In the genomic region with DNA sequence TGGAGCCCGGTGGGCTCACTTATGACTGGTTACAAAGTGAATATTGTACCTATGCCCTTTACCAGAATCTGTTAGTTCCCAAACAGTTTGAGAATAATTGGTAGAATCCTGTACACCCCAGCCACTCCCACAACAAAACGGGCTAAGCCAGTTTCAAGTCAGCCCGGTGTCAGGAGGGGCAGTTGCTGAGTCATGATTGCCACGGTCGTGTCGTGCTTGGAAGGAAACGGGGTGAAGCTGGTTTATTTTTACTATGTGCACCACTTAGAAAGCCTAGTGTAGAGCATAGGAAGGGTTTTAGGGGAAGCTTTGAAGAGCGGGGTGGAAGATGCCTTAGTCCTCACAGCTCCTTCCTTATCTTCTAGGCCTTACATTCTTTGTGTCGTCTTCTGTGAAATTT, we compare ENCODE assay signal across 15 mouse cellular contexts. TPM values are rescaled to one million over a fixed set of nuclear protein-coding genes. Genes with fewer than 3 reads are reported as not detected.
DNase-seq lines count a peak whose midpoint lies in the region; ATAC-seq and TF ChIP-seq lines count a peak whose summit lies in the region.
"Had no signal": no experiment of that assay in that cellular context is flagged by ENCODE, and none has a peak within 500 bp of the region (broad histone marks: within the 10 kb centered on the region; RNA-seq: fewer than 3 reads in every experiment).

No protein-coding gene starts in this region.

- no peaks in the 10 kb centered on the region for H3K4me1 ChIP-seq in lung, postnatal 0 days (ENCODE audit: insufficient read depth, low read depth, low read length)
- peaks cover 0 to 10% of the 10 kb centered on the region in 2 experiments; a peak in 2 of 4 replicates for H3K4me1 ChIP-seq in CH12.LX (ENCODE audit: control insufficient read depth in 1 of 2, insufficient read depth in 2 of 2)
- H3K4me1 ChIP-seq in megakaryocyte, embryonic 14.5 days: peaks cover 28% of the 10 kb centered on the region
- no peaks in the 10 kb centered on the region for H3K4me1 ChIP-seq in midbrain, postnatal 0 days (ENCODE audit: insufficient read depth, low read length)
- no peaks in the 10 kb centered on the region for H3K4me1 ChIP-seq in forebrain, embryonic 10.5 days
- H3K4me1 ChIP-seq: forebrain, embryonic 12.5 days; midbrain, embryonic 13.5 days had no signal

- dilution Hi-C loops in CH12.LX (cut with MboI; ENCODE audit: extremely low pct_ligation_motif_present, extremely low pct_unique_long_range_greater_than_20kb, low sequenced_read_pairs): no loop called here

- no peak overlapping the region for H3K4me3 ChIP-seq in lung, postnatal 0 days (ENCODE audit: low read depth, low read length)
- no peak overlapping the region for H3K4me3 ChIP-seq in CH12.LX (replicated peaks in 1 of 3; ENCODE audit: low read depth in 2 of 3, low read length in 2 of 3, poor library complexity in 1 of 3)
- peak overlapping the region; percentile 77 for H3K4me3 ChIP-seq in megakaryocyte, embryonic 14.5 days (replicated peaks)
- no peak overlapping the region for H3K4me3 ChIP-seq in midbrain, postnatal 0 days (ENCODE audit: low read depth, low read length)
- H3K4me3 ChIP-seq in forebrain, embryonic 10.5 days: no peak overlapping the region
- H3K4me3 ChIP-seq: forebrain, embryonic 12.5 days; liver, embryonic 12.5 days; midbrain, embryonic 13.5 days had no signal

- no peak overlapping the region for H3K4me2 ChIP-seq in lung, postnatal 0 days (replicated peaks; ENCODE audit: low read depth, low read length)
- H3K4me2 ChIP-seq in CH12.LX (ENCODE audit: insufficient read depth, low read depth, poor library complexity, severe bottlenecking): no peak overlapping the region
- no peak overlapping the region for H3K4me2 ChIP-seq in midbrain, postnatal 0 days (ENCODE audit: low read depth, low read length, poor library complexity, severe bottlenecking)
- H3K4me2 ChIP-seq: forebrain, embryonic 12.5 days; hindbrain, embryonic 14.5 days; liver, embryonic 12.5 days; midbrain, embryonic 13.5 days had no signal

- DNase-seq in lung, adult 18-20 months: peak; percentile 45 to 58
- DNase-seq in lung, postnatal 0 days (ENCODE audit: low spot score): no peak
- peak; percentile 17 for DNase-seq in CH12.LX (ENCODE audit: extremely low read depth)
- peak; percentile 48 for DNase-seq in ZHBTc4 (ENCODE audit: low read depth, low spot score)
- DNase-seq in midbrain, postnatal 0 days (ENCODE audit: low spot score): no peak
- no peak for DNase-seq in forebrain, embryonic 10.5 days (ENCODE audit: extremely low spot score, low spot score)
- DNase-seq: cerebellum, adult 18-20 months; embryo, embryonic 11 days; kidney, adult 18-20 months had no signal

- no peak for TF ChIP-seq POLR2A in CH12.LX (IDR thresholded peaks at IDR 0.05; ENCODE audit: low read depth, low read length)

- H3K9ac ChIP-seq in lung, postnatal 0 days (replicated peaks; ENCODE audit: low read depth): no peak overlapping the region
- no peak overlapping the region for H3K9ac ChIP-seq in CH12.LX (ENCODE audit: insufficient read depth, low read depth)
- no peak overlapping the region for H3K9ac ChIP-seq in midbrain, postnatal 0 days (replicated peaks; ENCODE audit: low read length, poor library complexity, severe bottlenecking)
- H3K9ac ChIP-seq: forebrain, embryonic 12.5 days; hindbrain, embryonic 14.5 days; liver, embryonic 12.5 days; midbrain, embryonic 13.5 days had no signal

- no peaks in the 10 kb centered on the region for H3K79me2 ChIP-seq in CH12.LX (replicated peaks; ENCODE audit: control insufficient read depth, extremely low read depth, insufficient read depth, poor library complexity, severe bottlenecking)

- no peak for ATAC-seq in lung, postnatal 0 days
- ATAC-seq in erythroblast, adult 5-6 weeks (replicated peaks; ENCODE audit: low FRiP score, poor library complexity, severe bottlenecking): no peak
- no peak for ATAC-seq in midbrain, postnatal 0 days (ENCODE audit: low FRiP score)
- ATAC-seq: liver, embryonic 12.5 days; midbrain, embryonic 13.5 days had no signal

- no peaks in the 10 kb centered on the region for H3K27me3 ChIP-seq in lung, postnatal 0 days (replicated peaks; ENCODE audit: insufficient read depth, low read length)
- H3K27me3 ChIP-seq in CH12.LX (replicated peaks): no peaks in the 10 kb centered on the region
- peaks cover 3% of the 10 kb centered on the region for H3K27me3 ChIP-seq in megakaryocyte, embryonic 14.5 days (replicated peaks)
- H3K27me3 ChIP-seq in midbrain, postnatal 0 days (ENCODE audit: insufficient read depth, low read length): no peaks in the 10 kb centered on the region
- H3K27me3 ChIP-seq in forebrain, embryonic 10.5 days (ENCODE audit: poor library complexity, severe bottlenecking): no peaks in the 10 kb centered on the region
- H3K27me3 ChIP-seq: forebrain, embryonic 12.5 days; liver, embryonic 12.5 days; midbrain, embryonic 13.5 days had no signal

- TF ChIP-seq CTCF in lung, postnatal 0 days (IDR thresholded peaks at IDR 0.05): no peak
- TF ChIP-seq CTCF in CH12.LX (conservative IDR thresholded peaks at IDR 0.05 in 1 of 2, IDR thresholded peaks at IDR 0.05 in 1 of 2; ENCODE audit: low read depth in 2 of 2, low read length in 2 of 2): no peak
- no peak for TF ChIP-seq CTCF in midbrain, postnatal 0 days (IDR thresholded peaks at IDR 0.05)

- no peak overlapping the region for H3K27ac ChIP-seq in lung, postnatal 0 days (ENCODE audit: low read length)
- H3K27ac ChIP-seq in CH12.LX (ENCODE audit: insufficient read depth, low read depth): no peak overlapping the region
- no peak overlapping the region for H3K27ac ChIP-seq in midbrain, postnatal 0 days (ENCODE audit: low read depth, low read length)
- H3K27ac ChIP-seq in forebrain, embryonic 10.5 days: no peak overlapping the region
- H3K27ac ChIP-seq: forebrain, embryonic 12.5 days; hindbrain, embryonic 14.5 days; liver, embryonic 12.5 days; midbrain, embryonic 13.5 days had no signal

- in situ Hi-C loops in CH12.LX (cut with MboI; ENCODE audit: low pct_ligation_motif_present, low pct_unique_long_range_greater_than_20kb, low sequenced_read_pairs): no loop called here

- no peaks in the 10 kb centered on the region for H3K36me3 ChIP-seq in lung, postnatal 0 days (ENCODE audit: insufficient read depth, low read length)
- no peaks in the 10 kb centered on the region for H3K36me3 ChIP-seq in CH12.LX (replicated peaks in 1 of 2; ENCODE audit: control insufficient read depth in 1 of 2, insufficient read depth in 1 of 2, low read length in 1 of 2)
- H3K36me3 ChIP-seq in megakaryocyte, embryonic 14.5 days (replicated peaks; ENCODE audit: low read length): no peaks in the 10 kb centered on the region
- no peaks in the 10 kb centered on the region for H3K36me3 ChIP-seq in midbrain, postnatal 0 days (ENCODE audit: insufficient read depth, low read length)
- H3K36me3 ChIP-seq in forebrain, embryonic 10.5 days (replicated peaks): no peaks in the 10 kb centered on the region
- H3K36me3 ChIP-seq: forebrain, embryonic 12.5 days; liver, embryonic 12.5 days; midbrain, embryonic 13.5 days had no signal

- TF ChIP-seq EP300 in lung, postnatal 0 days (IDR thresholded peaks at IDR 0.05): no peak
- no peak for TF ChIP-seq EP300 in CH12.LX (IDR thresholded peaks at IDR 0.05; ENCODE audit: low read length)

- no peaks in the 10 kb centered on the region for H3K9me3 ChIP-seq in lung, postnatal 0 days (ENCODE audit: low read length)
- no peaks in the 10 kb centered on the region for H3K9me3 ChIP-seq in CH12.LX (replicated peaks; ENCODE audit: low read length)
- H3K9me3 ChIP-seq in megakaryocyte, embryonic 14.5 days: peaks cover 5% of the 10 kb centered on the region; the same call in 1 of the 2 replicates
- H3K9me3 ChIP-seq in midbrain, postnatal 0 days (ENCODE audit: low read length): no peaks in the 10 kb centered on the region
- no peaks in the 10 kb centered on the region for H3K9me3 ChIP-seq in forebrain, embryonic 10.5 days
- H3K9me3 ChIP-seq: forebrain, embryonic 12.5 days; liver, embryonic 12.5 days; midbrain, embryonic 13.5 days had no signal

- TF ChIP-seq RAD21 in CH12.LX (IDR thresholded peaks at IDR 0.05; ENCODE audit: low read depth, low read length): no peak

- 33% methylated on average over 9 of the region's 9 CpGs for WGBS in lung, postnatal 0 days
- WGBS in midbrain, postnatal 0 days: 68% methylated on average over 9 of the region's 9 CpGs
- WGBS in forebrain, embryonic 10.5 days: 79% methylated on average over 9 of the region's 9 CpGs

TF ChIP-seq in CH12.LX, 34 proteins besides CTCF, POLR2A, EP300 and RAD21:
- no peak for TF ChIP-seq ZNF384 (IDR thresholded peaks at IDR 0.05; ENCODE audit: low read depth, low read length)
- no peak for TF ChIP-seq E2F4 (IDR thresholded peaks at IDR 0.05; ENCODE audit: insufficient replicate concordance, low read depth, low read length)
- TF ChIP-seq KAT2A (IDR thresholded peaks at IDR 0.05; ENCODE audit: insufficient replicate concordance, low read length): no peak
- no peak for TF ChIP-seq ZMIZ1 (IDR thresholded peaks at IDR 0.05; ENCODE audit: low read depth, low read length)
- no peak for TF ChIP-seq CHD1 (IDR thresholded peaks at IDR 0.05; ENCODE audit: low read depth, low read length)
- no peak for TF ChIP-seq NELFE (IDR thresholded peaks at IDR 0.05; ENCODE audit: low read depth, low read length)
- no peak for TF ChIP-seq TBP (conservative IDR thresholded peaks at IDR 0.05; ENCODE audit: low read depth, low read length)

RNA-seq across cellular contexts. Expression of gene Wdr1, which starts 25.9 kb away (rescaled TPM):
- 158 and 175 TPM in 2 replicates for polyA plus RNA-seq in lung, postnatal 0 days (2015; fragmentation: Nextera tagmentation; extraction: Ambion mirVana)
- total RNA-seq in CH12.LX (2012; rRNA removed) (108 and 130 TPM in 2 replicates), CH12.LX (2014; rRNA removed) (173 and 187 TPM in 2 replicates)
- 137 and 142 TPM in 2 replicates for polyA plus RNA-seq in CH12.LX (2012; ENCODE audit: insufficient read length, low read depth)
- 69.3 and 92.0 TPM in 2 replicates for polyA plus RNA-seq in megakaryocyte, embryonic 14.5 days (2012; ENCODE audit: insufficient read depth, low replicate concordance)
- total RNA-seq in erythroblast, adult 5-6 weeks (2015; ENCODE audit: low replicate concordance): 55.7 and 64.4 TPM in 2 replicates
- total RNA-seq in erythroblast, adult 5-6 weeks (2017; ENCODE audit: low replicate concordance): 57.0 and 75.8 TPM in 2 replicates
- total RNA-seq in midbrain, postnatal 0 days (2014; rRNA removed): 253 and 266 TPM in 2 replicates
- polyA plus RNA-seq in midbrain, postnatal 0 days (2015; fragmentation: Nextera tagmentation; extraction: Ambion mirVana): 203 and 207 TPM in 2 replicates
- polyA plus RNA-seq in forebrain, embryonic 10.5 days (2016; fragmentation: Nextera tagmentation; extraction: Ambion mirVana): 171 and 173 TPM in 2 replicates

Comparison
In these comparisons a context has a peak if more than half of its experiments do, and no peak if none do; other contexts are left out.
1. DNase-seq: peak in lung, adult 18-20 months (2 of 2), CH12.LX (single experiment) and ZHBTc4 (single experiment); none in lung, postnatal 0 days (single experiment), midbrain, postnatal 0 days (single experiment) and forebrain, embryonic 10.5 days (single experiment).